Mouse (Mus musculus): ENCODE data around the gene Kat14. TPM values are rescaled to one million over a fixed set of nuclear protein-coding genes. Genes with fewer than 3 reads are reported as not detected.
"Not testable (repeated sequence)": the region's sequence is repeated elsewhere in the genome, so short reads cannot be mapped to it uniquely, and the experiment has no call there.

The Kat14 gene
- polyA plus RNA-seq, 1 experiment, result 34.8 TPM

DNA sequence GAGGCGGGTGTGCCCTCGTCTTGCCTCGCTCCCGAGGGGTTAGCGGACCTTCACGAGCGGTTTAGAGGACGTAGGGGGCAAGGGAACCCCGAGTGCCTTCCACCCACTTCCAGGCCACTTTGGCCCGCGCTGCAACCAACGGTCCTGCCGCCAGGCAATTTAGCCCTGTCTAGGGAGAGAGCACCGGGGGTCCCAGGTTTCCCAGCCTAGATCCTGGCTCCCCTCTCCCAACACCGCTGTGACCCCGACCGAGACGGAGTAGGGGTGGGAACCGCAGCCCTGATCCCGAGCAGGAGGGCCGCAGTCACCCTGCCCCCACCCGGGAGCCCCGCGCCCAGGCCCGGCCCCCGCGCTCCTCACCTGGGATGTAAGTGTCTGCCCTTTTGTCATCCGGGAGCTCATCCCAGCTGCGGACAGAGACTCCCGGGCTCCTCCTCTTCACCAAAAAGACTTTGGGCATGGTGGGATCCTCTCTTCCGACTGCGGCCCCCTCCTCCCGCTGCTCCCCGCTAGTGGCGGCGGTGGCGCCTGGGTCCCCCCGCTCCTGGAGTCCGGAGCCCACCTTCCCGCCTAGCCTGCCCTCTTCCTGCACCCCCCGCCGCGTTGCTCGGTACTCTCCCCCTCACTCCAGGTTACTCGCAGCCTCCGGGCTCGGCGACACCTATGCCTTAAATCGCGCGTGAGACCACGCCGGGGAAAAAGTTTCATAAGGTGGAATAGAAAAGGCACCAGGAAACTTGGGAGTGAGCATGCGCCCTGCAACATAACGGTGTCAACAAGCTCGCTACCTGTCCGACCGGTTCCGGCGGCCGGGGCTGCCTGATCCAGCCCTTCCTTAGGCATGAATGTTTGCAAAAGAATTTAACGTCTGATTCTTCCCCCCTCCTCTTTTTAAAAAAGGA lies 37.1 kb upstream of the Kat14 start, which contains the start of gene Ovol2:
Gene Ovol2, minus strand, starts transcription at position 746 of the 902 bp plus-strand sequence.
- no peak within 1 kb of the TSS for H3K27ac ChIP-seq (ENCODE audit: control insufficient read depth, insufficient read depth, low read length)
- H3K36me3 ChIP-seq (ENCODE audit: control insufficient read depth, insufficient read depth, low read length), result no peaks in the 10 kb centered on the region
- H3K27me3 ChIP-seq (ENCODE audit: control insufficient read depth, insufficient read depth, low read length), result peaks cover 25% of the 10 kb centered on the region
- no peak for DNase-seq
- H3K4me3 ChIP-seq (ENCODE audit: control insufficient read depth, insufficient read depth, low read length), result peak within 1 kb of the TSS; percentile 15
- WGBS, result 3% methylated on average over 62 of the region's 62 CpGs
- no peak for TF ChIP-seq CTCF (IDR thresholded peaks at IDR 0.05; ENCODE audit: borderline replicate concordance, control insufficient read depth, extremely low read depth, insufficient read depth, low read length, poor library complexity)
- no peak for TF ChIP-seq POLR2A (IDR thresholded peaks at IDR 0.05; ENCODE audit: control insufficient read depth, extremely low read depth, insufficient read depth, low read length, poor library complexity)
- H3K4me1 ChIP-seq (replicated peaks; ENCODE audit: control insufficient read depth, insufficient read depth, low read length), result 0 out of 2 replicates have a peak, but pooled peaks cover 6% of the 10 kb centered on the region

DNA sequence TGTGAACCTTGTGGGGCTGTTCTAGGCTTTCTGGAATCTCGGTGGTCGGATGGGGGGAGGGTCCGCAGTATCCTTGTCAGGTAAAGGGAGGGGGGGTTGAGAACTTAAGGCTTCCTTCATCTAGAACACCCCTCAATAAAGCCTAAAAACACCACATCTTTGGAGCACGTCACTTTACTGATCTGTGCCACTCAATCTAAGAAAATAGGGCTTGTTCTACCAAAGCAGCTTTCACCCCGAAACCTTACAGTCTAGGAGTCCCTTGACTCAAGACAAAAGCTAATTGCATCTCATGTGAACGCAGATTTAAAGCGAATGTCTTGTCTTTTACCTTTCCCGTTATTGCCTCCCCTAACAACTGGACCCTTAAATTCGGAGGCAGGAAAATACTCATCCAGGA lies 36.3 kb upstream of the Kat14 start:
- 12% methylated on average over 9 of the region's 9 CpGs for WGBS
- Histone ChIP-seq H3K4me3 (ENCODE audit: control insufficient read depth, insufficient read depth, low read length) (no peak overlapping the region), H3K27me3 (ENCODE audit: control insufficient read depth, insufficient read depth, low read length) (peaks cover 25% of the 10 kb centered on the region)

DNA sequence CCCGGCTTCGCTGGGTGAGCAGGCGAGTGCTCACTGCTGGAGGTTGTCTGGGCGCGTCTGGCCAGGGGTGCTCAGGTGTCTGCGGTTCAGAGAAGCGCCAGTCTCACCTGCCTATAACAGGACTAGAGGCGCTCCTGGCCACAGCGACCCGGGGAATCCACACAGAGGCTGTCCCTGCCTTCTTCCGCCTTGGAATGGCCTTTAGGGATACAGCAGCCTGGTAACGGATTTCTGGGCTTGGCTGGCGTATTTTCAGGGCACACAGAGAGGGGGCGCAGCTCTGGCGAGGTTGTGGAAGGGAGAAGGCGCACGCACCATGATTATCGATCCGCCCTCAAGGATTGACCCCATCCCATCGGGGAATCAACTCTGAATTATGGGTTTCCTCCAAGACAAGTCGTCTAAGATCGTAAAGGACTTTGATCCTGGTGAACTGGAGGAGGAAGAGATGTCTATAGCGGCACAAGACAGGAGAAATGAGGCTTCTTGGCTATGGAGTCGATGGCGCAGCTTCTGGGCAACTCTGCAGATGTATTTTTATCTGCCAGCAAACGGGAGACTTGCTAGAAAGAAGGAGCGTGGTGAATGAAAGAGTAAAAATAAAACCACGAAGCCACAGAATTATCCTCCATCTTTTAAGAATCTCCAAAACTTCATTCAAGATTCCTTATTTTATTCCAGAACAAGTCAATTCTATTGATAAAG lies 35.5 kb upstream of the Kat14 start:
- H3K4me1 ChIP-seq (replicated peaks; ENCODE audit: control insufficient read depth, insufficient read depth, low read length), result 0 out of 2 replicates have a peak, but pooled peaks cover 6% of the 10 kb centered on the region
- WGBS, result 14% methylated on average over 28 of the region's 28 CpGs
- DNase-seq, result no peak
- H3K27ac ChIP-seq (ENCODE audit: control insufficient read depth, insufficient read depth, low read length), result no peak overlapping the region
- H3K27me3 ChIP-seq (ENCODE audit: control insufficient read depth, insufficient read depth, low read length), result peaks cover 25% of the 10 kb centered on the region
- TF ChIP-seq POLR2A (IDR thresholded peaks at IDR 0.05; ENCODE audit: control insufficient read depth, extremely low read depth, insufficient read depth, low read length, poor library complexity) (no peak), CTCF (IDR thresholded peaks at IDR 0.05; ENCODE audit: borderline replicate concordance, control insufficient read depth, extremely low read depth, insufficient read depth, low read length, poor library complexity) (no peak)
- H3K4me3 ChIP-seq (ENCODE audit: control insufficient read depth, insufficient read depth, low read length), result no peak overlapping the region
- no peaks in the 10 kb centered on the region for H3K36me3 ChIP-seq (ENCODE audit: control insufficient read depth, insufficient read depth, low read length)

More for the DNA sequence above, 36.3 kb upstream of the Kat14 start:
- no peak overlapping the region for H3K27ac ChIP-seq (ENCODE audit: control insufficient read depth, insufficient read depth, low read length)
- H3K36me3 ChIP-seq (ENCODE audit: control insufficient read depth, insufficient read depth, low read length), result no peaks in the 10 kb centered on the region
- 0 out of 2 replicates have a peak, but pooled peaks cover 6% of the 10 kb centered on the region for H3K4me1 ChIP-seq (replicated peaks; ENCODE audit: control insufficient read depth, insufficient read depth, low read length)
- TF ChIP-seq POLR2A (IDR thresholded peaks at IDR 0.05; ENCODE audit: control insufficient read depth, extremely low read depth, insufficient read depth, low read length, poor library complexity), result no peak
- TF ChIP-seq CTCF (IDR thresholded peaks at IDR 0.05; ENCODE audit: borderline replicate concordance, control insufficient read depth, extremely low read depth, insufficient read depth, low read length, poor library complexity), result no peak
- DNase-seq, result no peak

DNA sequence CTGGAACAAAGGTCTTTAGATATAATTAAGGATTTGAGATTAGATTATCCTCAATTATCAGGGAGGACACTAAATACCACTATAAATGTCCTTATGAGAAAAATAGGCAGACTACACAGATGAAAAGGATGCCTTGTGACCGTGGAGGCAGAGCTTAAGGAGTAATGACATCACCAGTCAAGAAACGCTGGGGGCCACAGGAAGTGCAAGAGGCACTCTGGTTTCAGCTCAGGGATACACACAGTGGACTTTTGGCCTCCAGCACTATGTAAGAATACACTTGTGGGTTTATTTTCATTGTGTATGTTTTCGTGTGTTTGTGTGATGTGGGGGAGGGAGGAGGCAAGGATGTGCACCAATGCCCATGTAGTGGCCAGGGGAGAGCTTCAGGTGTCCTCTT lies 31.6 kb upstream of the Kat14 start:
- H3K27ac ChIP-seq (ENCODE audit: control insufficient read depth, insufficient read depth, low read length), result no peak overlapping the region
- 20% methylated on average over 3 of the region's 3 CpGs for WGBS
- no peak for DNase-seq
- no peak for TF ChIP-seq POLR2A (IDR thresholded peaks at IDR 0.05; ENCODE audit: control insufficient read depth, extremely low read depth, insufficient read depth, low read length, poor library complexity)
- TF ChIP-seq CTCF (IDR thresholded peaks at IDR 0.05; ENCODE audit: borderline replicate concordance, control insufficient read depth, extremely low read depth, insufficient read depth, low read length, poor library complexity), result no peak
- H3K4me1 ChIP-seq (replicated peaks; ENCODE audit: control insufficient read depth, insufficient read depth, low read length), result no peaks in the 10 kb centered on the region
- peaks cover 7% of the 10 kb centered on the region for H3K27me3 ChIP-seq (ENCODE audit: control insufficient read depth, insufficient read depth, low read length)
- no peaks in the 10 kb centered on the region for H3K36me3 ChIP-seq (ENCODE audit: control insufficient read depth, insufficient read depth, low read length)
- no peak overlapping the region for H3K4me3 ChIP-seq (ENCODE audit: control insufficient read depth, insufficient read depth, low read length)

DNA sequence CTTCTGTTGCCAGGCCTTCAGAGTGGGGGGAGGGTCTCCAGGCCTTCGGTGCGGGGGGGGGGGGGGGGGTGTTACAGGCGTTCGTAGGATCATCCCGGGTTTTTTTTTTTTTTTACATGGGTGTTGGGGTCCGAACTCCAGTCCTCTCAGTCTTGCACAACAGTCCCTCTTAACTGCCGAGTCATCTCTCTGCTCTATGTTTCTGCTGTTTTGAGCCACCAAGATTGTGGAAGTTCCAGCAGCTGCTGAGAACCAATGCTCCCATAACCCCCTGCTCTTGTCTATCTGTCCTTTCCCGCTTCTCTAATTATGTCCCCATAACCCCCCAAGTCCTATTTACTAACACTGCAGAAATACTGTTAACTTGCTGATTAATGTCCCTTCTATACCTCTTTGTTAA lies 31.1 kb upstream of the Kat14 start:
- Histone ChIP-seq H3K4me3 (ENCODE audit: control insufficient read depth, insufficient read depth, low read length) (no peak overlapping the region), H3K4me1 (replicated peaks; ENCODE audit: control insufficient read depth, insufficient read depth, low read length) (no peaks in the 10 kb centered on the region), H3K27me3 (ENCODE audit: control insufficient read depth, insufficient read depth, low read length) (peaks cover 7% of the 10 kb centered on the region), H3K36me3 (ENCODE audit: control insufficient read depth, insufficient read depth, low read length) (no peaks in the 10 kb centered on the region), H3K27ac (ENCODE audit: control insufficient read depth, insufficient read depth, low read length) (no peak overlapping the region)
- no peak for DNase-seq
- WGBS, result 32% methylated on average over 8 of the region's 8 CpGs
- TF ChIP-seq CTCF (IDR thresholded peaks at IDR 0.05; ENCODE audit: borderline replicate concordance, control insufficient read depth, extremely low read depth, insufficient read depth, low read length, poor library complexity) (no peak), POLR2A (IDR thresholded peaks at IDR 0.05; ENCODE audit: control insufficient read depth, extremely low read depth, insufficient read depth, low read length, poor library complexity) (no peak)

DNA sequence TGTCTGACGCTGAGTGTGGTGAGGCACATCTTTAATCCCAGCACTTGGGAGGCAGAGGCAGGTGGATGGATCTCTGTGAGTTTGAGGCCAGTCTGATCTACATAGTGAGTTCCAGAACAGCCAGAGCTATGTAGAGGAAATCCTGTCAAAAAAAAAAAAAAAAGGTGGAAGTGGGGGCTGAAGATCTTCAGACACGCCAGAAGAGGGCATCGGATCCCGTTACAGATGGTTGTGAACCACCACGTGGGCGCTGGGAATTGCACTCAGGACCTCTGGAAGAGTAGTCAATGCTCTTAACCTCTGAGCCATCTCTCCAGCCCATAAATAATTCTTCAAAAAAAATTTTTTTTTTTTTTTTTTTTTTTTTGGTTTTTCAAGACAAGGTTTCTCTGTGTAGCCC lies 30.6 kb upstream of the Kat14 start:
- not testable (repeated sequence) for H3K36me3 ChIP-seq (ENCODE audit: control insufficient read depth, insufficient read depth, low read length); H3K4me1 ChIP-seq (replicated peaks; ENCODE audit: control insufficient read depth, insufficient read depth, low read length); H3K27ac ChIP-seq (ENCODE audit: control insufficient read depth, insufficient read depth, low read length); DNase-seq; H3K4me3 ChIP-seq (ENCODE audit: control insufficient read depth, insufficient read depth, low read length); H3K27me3 ChIP-seq (ENCODE audit: control insufficient read depth, insufficient read depth, low read length)
- 78% methylated on average over 6 of the region's 6 CpGs for WGBS

Measured in thymus, adult 2 months (tissue).